Mouse (Mus musculus) lung, postnatal 0 days (tissue): ENCODE data around the gene Trpv5.

ENCODE experiments used
- CTCF ChIP-seq: IDR thresholded peaks from 2 replicates; pipeline ENCODE4 v1.5.1; 2016; ENCODE audit warnings: antibody characterized with exemption, mild to moderate bottlenecking
- EP300 ChIP-seq: IDR thresholded peaks from 2 replicates; pipeline ENCODE4 v1.6.1; 2016; ENCODE audit warnings: antibody characterized with exemption, mild to moderate bottlenecking, control low read depth

DNA sequence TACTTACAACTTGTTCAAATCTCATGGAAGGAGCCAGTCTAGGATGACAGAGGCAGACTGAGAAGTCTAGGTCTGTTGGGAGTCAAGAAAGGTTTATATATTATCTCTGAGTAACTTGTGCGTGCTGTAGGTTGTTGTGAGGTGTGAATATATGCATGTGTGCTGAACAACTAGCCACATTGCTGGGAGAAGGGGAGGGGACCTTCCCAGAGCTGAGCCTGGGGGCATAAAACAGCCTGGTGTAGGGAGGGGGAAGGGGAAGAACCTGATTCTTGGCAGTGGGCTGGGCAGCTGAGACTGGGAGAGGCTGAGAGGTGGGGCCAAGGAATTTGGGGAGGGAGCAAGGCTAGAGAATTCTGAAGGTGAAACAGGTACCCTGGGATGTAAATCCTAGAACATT lies at the start of gene Trpv5:
- no peak for TF ChIP-seq CTCF
- no peak for TF ChIP-seq EP300
